ENCODE assay signal across 9 mouse cellular contexts in genomic region chr3:55786835-55787486, GRCm38 (mm10). TPM values are rescaled to one million over a fixed set of nuclear protein-coding genes. Genes with fewer than 3 reads are reported as not detected.
DNase-seq lines count a peak whose midpoint lies in the region; ATAC-seq and TF ChIP-seq lines count a peak whose summit lies in the region.
"Had no signal": no experiment of that assay in that cellular context is flagged by ENCODE, and none has a peak within 500 bp of the region (broad histone marks: within the 10 kb centered on the region; RNA-seq: fewer than 3 reads in every experiment).

No protein-coding gene starts in this region.

- no peak overlapping the region for H3K27ac ChIP-seq in lung, postnatal 0 days (ENCODE audit: low read length)
- H3K27ac ChIP-seq in forebrain, embryonic 10.5 days = peak overlapping the region; percentile 84
- H3K27ac ChIP-seq in liver, embryonic 11.5 days (ENCODE audit: low read depth, low read length) = no peak overlapping the region
- H3K27ac ChIP-seq in stomach, embryonic 16.5 days (ENCODE audit: low read length) = 0 out of 2 replicates have a peak overlapping the region, but pooled peaks have one; percentile 42

- no peak for TF ChIP-seq CTCF in lung, postnatal 0 days (IDR thresholded peaks at IDR 0.05)

- H3K4me1 ChIP-seq in lung, postnatal 0 days (ENCODE audit: insufficient read depth, low read depth, low read length) = no peaks in the 10 kb centered on the region; the same call in 1 of the 2 replicates
- peaks cover 62% of the 10 kb centered on the region for H3K4me1 ChIP-seq in forebrain, embryonic 10.5 days
- peaks cover 8% of the 10 kb centered on the region for H3K4me1 ChIP-seq in liver, embryonic 11.5 days (replicated peaks; ENCODE audit: control insufficient read depth, insufficient read depth, low read length)
- no peaks in the 10 kb centered on the region for H3K4me1 ChIP-seq in stomach, embryonic 16.5 days (ENCODE audit: control insufficient read depth, insufficient read depth, low read length)

- peaks cover 24% of the 10 kb centered on the region for H3K27me3 ChIP-seq in lung, postnatal 0 days (replicated peaks; ENCODE audit: insufficient read depth, low read length)
- H3K27me3 ChIP-seq in forebrain, embryonic 10.5 days (ENCODE audit: poor library complexity, severe bottlenecking) = peaks cover 91% of the 10 kb centered on the region
- peaks cover 42% of the 10 kb centered on the region for H3K27me3 ChIP-seq in liver, embryonic 11.5 days (replicated peaks; ENCODE audit: control insufficient read depth, insufficient read depth, low read length)
- H3K27me3 ChIP-seq in stomach, embryonic 16.5 days (ENCODE audit: control insufficient read depth, insufficient read depth, low read length) = peaks cover 42% of the 10 kb centered on the region

- no peak for DNase-seq in lung, postnatal 0 days (ENCODE audit: low spot score)
- no peak for DNase-seq in lung, postnatal 4 days
- DNase-seq in forebrain, embryonic 10.5 days (ENCODE audit: extremely low spot score, low spot score) = peak; percentile 18
- no peak for DNase-seq in liver, embryonic 11.5 days (ENCODE audit: low spot score)
- no peak for DNase-seq in yolk sac, embryonic 10.5 days (ENCODE audit: low spot score)
- DNase-seq in spleen, postnatal 14 days (ENCODE audit: low spot score in 2 of 2) = no peak
- no peak for DNase-seq in thymus, postnatal 14 days

- H3K9me3 ChIP-seq in lung, postnatal 0 days (ENCODE audit: low read length) = no peaks in the 10 kb centered on the region
- H3K9me3 ChIP-seq in forebrain, embryonic 10.5 days = no peaks in the 10 kb centered on the region
- H3K9me3 ChIP-seq in liver, embryonic 11.5 days (ENCODE audit: control insufficient read depth, low read length) = no peaks in the 10 kb centered on the region
- no peaks in the 10 kb centered on the region for H3K9me3 ChIP-seq in stomach, embryonic 16.5 days (replicated peaks; ENCODE audit: control insufficient read depth, low read length)

- no peak for TF ChIP-seq EP300 in lung, postnatal 0 days (IDR thresholded peaks at IDR 0.05)

- H3K4me3 ChIP-seq in lung, postnatal 0 days (ENCODE audit: low read depth, low read length) = peak overlapping the region; percentile 41; the same call in 1 of the 2 replicates
- peak overlapping the region; percentile 53 for H3K4me3 ChIP-seq in forebrain, embryonic 10.5 days
- peak overlapping the region; percentile 45 for H3K4me3 ChIP-seq in liver, embryonic 11.5 days (ENCODE audit: low read depth, low read length)
- peak overlapping the region; percentile 49 for H3K4me3 ChIP-seq in stomach, embryonic 16.5 days (replicated peaks; ENCODE audit: low read length)
- H3K4me3 ChIP-seq: myocyte had no signal

- H3K9ac ChIP-seq in lung, postnatal 0 days (replicated peaks; ENCODE audit: low read depth) = no peak overlapping the region
- H3K9ac ChIP-seq in liver, embryonic 11.5 days (ENCODE audit: low read depth, low read length) = peak overlapping the region; percentile 44; the same call in 1 of the 2 replicates
- H3K9ac ChIP-seq in stomach, embryonic 16.5 days (ENCODE audit: low read length) = peak overlapping the region; percentile 69

- peak overlapping the region; percentile 57 for H3K4me2 ChIP-seq in lung, postnatal 0 days (replicated peaks; ENCODE audit: low read depth, low read length)
- H3K4me2 ChIP-seq in liver, embryonic 11.5 days = peak overlapping the region; percentile 66
- peak overlapping the region; percentile 74 for H3K4me2 ChIP-seq in stomach, embryonic 16.5 days (ENCODE audit: low read depth, low read length)

- 56% methylated on average over 17 of the region's 17 CpGs for WGBS in lung, postnatal 0 days
- 2% methylated on average over 17 of the region's 17 CpGs for WGBS in forebrain, embryonic 10.5 days
- 27% methylated on average over 17 of the region's 17 CpGs for WGBS in liver, embryonic 11.5 days
- WGBS in stomach, embryonic 16.5 days = 46% methylated on average over 17 of the region's 17 CpGs

- ATAC-seq in lung, postnatal 0 days = no peak
- no peak for ATAC-seq in liver, embryonic 11.5 days (replicated peaks; ENCODE audit: low FRiP score)
- no peak for ATAC-seq in stomach, embryonic 16.5 days (ENCODE audit: insufficient read depth, low FRiP score)

- no peaks in the 10 kb centered on the region for H3K36me3 ChIP-seq in lung, postnatal 0 days (ENCODE audit: insufficient read depth, low read length)
- H3K36me3 ChIP-seq in forebrain, embryonic 10.5 days (replicated peaks) = no peaks in the 10 kb centered on the region
- H3K36me3 ChIP-seq in liver, embryonic 11.5 days (ENCODE audit: control insufficient read depth, insufficient read depth, low read length) = no peaks in the 10 kb centered on the region
- no peaks in the 10 kb centered on the region for H3K36me3 ChIP-seq in stomach, embryonic 16.5 days (ENCODE audit: control insufficient read depth, insufficient read depth, low read length)

RNA-seq across cellular contexts. Expression of gene Mab21l1, which starts 4.7 kb away (rescaled TPM):
- polyA plus RNA-seq in lung, postnatal 0 days (2015; fragmentation: Nextera tagmentation; extraction: Ambion mirVana) = 0.24 TPM in 1 of 2 replicates, not detected in the other
- 6.9 and 7.2 TPM in 2 replicates for polyA plus RNA-seq in forebrain, embryonic 10.5 days (2016; fragmentation: Nextera tagmentation; extraction: Ambion mirVana)
- polyA plus RNA-seq in liver, embryonic 11.5 days (2014; fragmentation: Nextera tagmentation; extraction: Ambion mirVana) = 1.7 and 1.8 TPM in 2 replicates
- 8.4 and 8.6 TPM in 2 replicates for polyA plus RNA-seq in stomach, embryonic 16.5 days (2015; fragmentation: Nextera tagmentation; extraction: Ambion mirVana)

Comparison
In these comparisons a context has a peak if more than half of its experiments do, and no peak if none do; other contexts are left out.
1. H3K27ac ChIP-seq: peak in forebrain, embryonic 10.5 days (single experiment) and stomach, embryonic 16.5 days (single experiment); none in lung, postnatal 0 days (single experiment) and liver, embryonic 11.5 days (single experiment).
2. Peak in every context shown above with its lines, with median percentiles within 50 percentile points of each other: H3K4me2 ChIP-seq and H3K4me3 ChIP-seq.